Mouse (Mus musculus): ENCODE results near the gene Dtx3. TPM values are rescaled to one million over a fixed set of nuclear protein-coding genes. Genes with fewer than 3 reads are reported as not detected.
"Not testable (repeated sequence)": the region's sequence is repeated elsewhere in the genome, so short reads cannot be mapped to it uniquely, and the experiment has no call there.

Gene Dtx3
- polyA plus RNA-seq, 1 experiment, result 157 TPM

- no peak for DNase-seq
Measured at GRCm38 (mm10) chr10:127154241-127154640, 41.3 kb downstream of the Dtx3 start.

GRCm38 (mm10) chr10:127153323-127153722, 42.2 kb downstream of the Dtx3 start:
- DNase-seq, result no peak
- H3K4me1 ChIP-seq (ENCODE audit: control insufficient read depth, insufficient read depth, low read length), result no peaks in the 10 kb centered on the region
- H3K4me3 ChIP-seq (replicated peaks; ENCODE audit: extremely low read depth, low read depth, low read length), result no peak overlapping the region
- TF ChIP-seq CTCF (IDR thresholded peaks at IDR 0.05; ENCODE audit: insufficient read depth, low read length), result no peak
- no peak for TF ChIP-seq POLR2A (IDR thresholded peaks at IDR 0.05; ENCODE audit: borderline replicate concordance, extremely low read depth, low read depth, low read length)
- 89% methylated on average over 7 of the region's 7 CpGs for WGBS

More at GRCm38 (mm10) chr10:127154241-127154640, 41.3 kb downstream of the Dtx3 start:
- H3K4me1 ChIP-seq (ENCODE audit: control insufficient read depth, insufficient read depth, low read length), result no peaks in the 10 kb centered on the region
- H3K4me3 ChIP-seq (replicated peaks; ENCODE audit: extremely low read depth, low read depth, low read length), result no peak overlapping the region
- TF ChIP-seq CTCF (IDR thresholded peaks at IDR 0.05; ENCODE audit: insufficient read depth, low read length), result no peak
- TF ChIP-seq POLR2A (IDR thresholded peaks at IDR 0.05; ENCODE audit: borderline replicate concordance, extremely low read depth, low read depth, low read length), result no peak
- 90% methylated on average over 2 of the region's 2 CpGs for WGBS

- WGBS, result 82% methylated on average over 10 of the region's 10 CpGs
- not testable (repeated sequence) for H3K4me1 ChIP-seq (ENCODE audit: control insufficient read depth, insufficient read depth, low read length); DNase-seq; H3K4me3 ChIP-seq (replicated peaks; ENCODE audit: extremely low read depth, low read depth, low read length)
Measured at GRCm38 (mm10) chr10:127152556-127152955, 43.0 kb downstream of the Dtx3 start.

- 73% methylated on average over 3 of the region's 3 CpGs for WGBS
- not testable (repeated sequence) for DNase-seq; H3K4me1 ChIP-seq (ENCODE audit: control insufficient read depth, insufficient read depth, low read length); H3K4me3 ChIP-seq (replicated peaks; ENCODE audit: extremely low read depth, low read depth, low read length)
Measured at GRCm38 (mm10) chr10:127151233-127151632, 44.3 kb downstream of the Dtx3 start.

GRCm38 (mm10) chr10:127150471-127150872, 45.1 kb downstream of the Dtx3 start:
- 64% methylated on average over 4 of the region's 4 CpGs for WGBS
- DNase-seq, result no peak
- H3K4me1 ChIP-seq (ENCODE audit: control insufficient read depth, insufficient read depth, low read length), result no peaks in the 10 kb centered on the region
- H3K4me3 ChIP-seq (replicated peaks; ENCODE audit: extremely low read depth, low read depth, low read length), result no peak overlapping the region
- no peak for TF ChIP-seq CTCF (IDR thresholded peaks at IDR 0.05; ENCODE audit: insufficient read depth, low read length)
- TF ChIP-seq POLR2A (IDR thresholded peaks at IDR 0.05; ENCODE audit: borderline replicate concordance, extremely low read depth, low read depth, low read length), result no peak

- no peak for DNase-seq
- TF ChIP-seq CTCF (IDR thresholded peaks at IDR 0.05; ENCODE audit: insufficient read depth, low read length) (no peak), POLR2A (IDR thresholded peaks at IDR 0.05; ENCODE audit: borderline replicate concordance, extremely low read depth, low read depth, low read length) (no peak)
- WGBS, result 60% methylated on average over 6 of the region's 6 CpGs
- H3K4me1 ChIP-seq (ENCODE audit: control insufficient read depth, insufficient read depth, low read length), result no peaks in the 10 kb centered on the region
- no peak overlapping the region for H3K4me3 ChIP-seq (replicated peaks; ENCODE audit: extremely low read depth, low read depth, low read length)
Measured at GRCm38 (mm10) chr10:127147135-127147534, 48.4 kb downstream of the Dtx3 start.

GRCm38 (mm10) chr10:127145303-127145702, 50.2 kb downstream of the Dtx3 start:
- TF ChIP-seq CTCF (IDR thresholded peaks at IDR 0.05; ENCODE audit: insufficient read depth, low read length) (no peak), POLR2A (IDR thresholded peaks at IDR 0.05; ENCODE audit: borderline replicate concordance, extremely low read depth, low read depth, low read length) (no peak)
- H3K4me1 ChIP-seq (ENCODE audit: control insufficient read depth, insufficient read depth, low read length), result no peaks in the 10 kb centered on the region
- 57% methylated on average over 5 of the region's 5 CpGs for WGBS
- no peak overlapping the region for H3K4me3 ChIP-seq (replicated peaks; ENCODE audit: extremely low read depth, low read depth, low read length)
- no peak for DNase-seq

GRCm38 (mm10) chr10:127144536-127144935, 51.0 kb downstream of the Dtx3 start:
- no peaks in the 10 kb centered on the region for H3K4me1 ChIP-seq (ENCODE audit: control insufficient read depth, insufficient read depth, low read length)
- TF ChIP-seq CTCF (IDR thresholded peaks at IDR 0.05; ENCODE audit: insufficient read depth, low read length) (no peak), POLR2A (IDR thresholded peaks at IDR 0.05; ENCODE audit: borderline replicate concordance, extremely low read depth, low read depth, low read length) (no peak)
- no peak for DNase-seq
- WGBS, result 64% methylated on average over 7 of the region's 7 CpGs
- H3K4me3 ChIP-seq (replicated peaks; ENCODE audit: extremely low read depth, low read depth, low read length), result no peak overlapping the region

GRCm38 (mm10) chr10:127143228-127143627, 52.3 kb downstream of the Dtx3 start:
- no peak overlapping the region for H3K4me3 ChIP-seq (replicated peaks; ENCODE audit: extremely low read depth, low read depth, low read length)
- DNase-seq, result no peak
- WGBS, result 87% methylated on average over 8 of the region's 8 CpGs
- no peaks in the 10 kb centered on the region for H3K4me1 ChIP-seq (ENCODE audit: control insufficient read depth, insufficient read depth, low read length)
- TF ChIP-seq POLR2A (IDR thresholded peaks at IDR 0.05; ENCODE audit: borderline replicate concordance, extremely low read depth, low read depth, low read length) (no peak), CTCF (IDR thresholded peaks at IDR 0.05; ENCODE audit: insufficient read depth, low read length) (no peak)

GRCm38 (mm10) chr10:127141500-127141899, 54.0 kb downstream of the Dtx3 start:
- DNase-seq, result no peak
- no peak for TF ChIP-seq CTCF (IDR thresholded peaks at IDR 0.05; ENCODE audit: insufficient read depth, low read length)
- no peak for TF ChIP-seq POLR2A (IDR thresholded peaks at IDR 0.05; ENCODE audit: borderline replicate concordance, extremely low read depth, low read depth, low read length)

GRCm38 (mm10) chr10:127140971-127141370, 54.6 kb downstream of the Dtx3 start:
- 66% methylated on average over 11 of the region's 11 CpGs for WGBS
- Histone ChIP-seq H3K4me1 (ENCODE audit: control insufficient read depth, insufficient read depth, low read length) (no peaks in the 10 kb centered on the region), H3K4me3 (replicated peaks; ENCODE audit: extremely low read depth, low read depth, low read length) (no peak overlapping the region)
- DNase-seq, result no peak
- TF ChIP-seq POLR2A (IDR thresholded peaks at IDR 0.05; ENCODE audit: borderline replicate concordance, extremely low read depth, low read depth, low read length) (no peak), CTCF (IDR thresholded peaks at IDR 0.05; ENCODE audit: insufficient read depth, low read length) (no peak)

More at GRCm38 (mm10) chr10:127141500-127141899, 54.0 kb downstream of the Dtx3 start:
- no peak overlapping the region for H3K4me3 ChIP-seq (replicated peaks; ENCODE audit: extremely low read depth, low read depth, low read length)
- H3K4me1 ChIP-seq (ENCODE audit: control insufficient read depth, insufficient read depth, low read length), result no peaks in the 10 kb centered on the region
- 38% methylated on average over 8 of the region's 8 CpGs for WGBS

Other genes with a start within 250 kb of the Dtx3 start
- gene Ctdsp2, start 217.0 kb downstream of the Dtx3 start, polyA plus RNA-seq (2012; rRNA removed), result 182 and 227 TPM in 2 replicates
- 0.12 and 0.30 TPM in 2 replicates for gene Avil, start 195.0 kb downstream of the Dtx3 start, polyA plus RNA-seq (2012; rRNA removed)
- 22.4 and 25.1 TPM in 2 replicates for gene Tsfm, start 164.9 kb downstream of the Dtx3 start, polyA plus RNA-seq (2012; rRNA removed)
- 8.9 and 14.5 TPM in 2 replicates for gene Mettl1, start 154.3 kb downstream of the Dtx3 start, polyA plus RNA-seq (2012; rRNA removed)
- gene Eef1akmt3, start 154.2 kb downstream of the Dtx3 start, polyA plus RNA-seq (2012; rRNA removed), result 0.17 and 0.38 TPM in 2 replicates
- gene Cyp27b1, start 147.5 kb downstream of the Dtx3 start, polyA plus RNA-seq (2012; rRNA removed), result 0.14 and 0.26 TPM in 2 replicates
- 5.4 and 6.1 TPM in 2 replicates for gene March9, start 135.5 kb downstream of the Dtx3 start, polyA plus RNA-seq (2012; rRNA removed)
- gene Cdk4, start 132.2 kb downstream of the Dtx3 start, polyA plus RNA-seq (2012; rRNA removed), result 151 and 182 TPM in 2 replicates
- 60.8 and 99.3 TPM in 2 replicates for gene Tspan31, start 125.5 kb downstream of the Dtx3 start, polyA plus RNA-seq (2012; rRNA removed)
- gene Agap2, start 120.4 kb downstream of the Dtx3 start, polyA plus RNA-seq (2012; rRNA removed), result 5.2 and 7.7 TPM in 2 replicates
- 89.5 and 111 TPM in 2 replicates for gene Os9, start 74.6 kb downstream of the Dtx3 start, polyA plus RNA-seq (2012; rRNA removed)
- 70.8 and 81.2 TPM in 2 replicates for gene B4galnt1, start 30.5 kb downstream of the Dtx3 start, polyA plus RNA-seq (2012; rRNA removed)
- 3.5 and 7.4 TPM in 2 replicates for gene Slc26a10, start 15.1 kb downstream of the Dtx3 start, polyA plus RNA-seq (2012; rRNA removed)
- gene Arhgef25, start 5.6 kb downstream of the Dtx3 start, polyA plus RNA-seq (2012; rRNA removed), result 29.1 and 36.7 TPM in 2 replicates
- gene Pip4k2c, start 15.9 kb upstream of the Dtx3 start, polyA plus RNA-seq (2012; rRNA removed), result 36.6 and 45.7 TPM in 2 replicates
- 1.3 TPM in 2 replicates for gene Kif5a, start 67.6 kb upstream of the Dtx3 start, polyA plus RNA-seq (2012; rRNA removed)
- 149 and 178 TPM in 2 replicates for gene Dctn2, start 70.6 kb upstream of the Dtx3 start, polyA plus RNA-seq (2012; rRNA removed)
- 52.2 and 57.6 TPM in 2 replicates for gene Mbd6, start 93.3 kb upstream of the Dtx3 start, polyA plus RNA-seq (2012; rRNA removed)
- gene Mars, start 116.1 kb upstream of the Dtx3 start, polyA plus RNA-seq (2012; rRNA removed), result 35.4 and 36.9 TPM in 2 replicates
- gene Arhgap9, start 126.2 kb upstream of the Dtx3 start, polyA plus RNA-seq (2012; rRNA removed), result 18.2 and 19.2 TPM in 2 replicates
- gene Gli1, start 146.2 kb upstream of the Dtx3 start, polyA plus RNA-seq (2012; rRNA removed), result 11.1 and 11.2 TPM in 2 replicates
- 0.02 TPM in 1 of 2 replicates, not detected in the other for gene Inhbe, start 158.7 kb upstream of the Dtx3 start, polyA plus RNA-seq (2012; rRNA removed)
- not detected in 2 replicates for gene Inhbc, start 174.7 kb upstream of the Dtx3 start, polyA plus RNA-seq (2012; rRNA removed)
- 90.3 and 129 TPM in 2 replicates for gene R3hdm2, start 184.6 kb upstream of the Dtx3 start, polyA plus RNA-seq (2012; rRNA removed)

Data from lung, adult 2 months (tissue).